Comparison of ENCODE assay signal across 16 mouse cellular contexts in the genomic region with DNA sequence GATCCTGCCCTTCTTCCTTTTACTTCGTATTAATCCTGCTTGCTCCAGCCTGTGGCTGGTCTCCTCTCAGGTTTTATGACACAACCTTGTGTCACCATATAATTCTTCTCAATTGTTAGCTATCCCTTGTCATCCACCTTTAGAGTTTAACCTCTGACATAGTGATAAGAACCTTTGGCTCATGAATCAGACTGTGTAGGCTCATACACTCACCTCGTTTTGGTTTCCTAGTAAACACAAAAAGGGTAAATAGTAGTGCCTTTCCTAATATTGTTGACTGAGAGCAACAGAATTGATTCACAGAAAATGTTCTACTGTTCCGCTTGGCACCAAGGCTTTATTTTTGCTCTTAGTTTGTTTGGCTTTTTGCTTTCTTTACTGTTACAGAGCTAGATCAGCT.
"Had no signal": no experiment of that assay in that cellular context is flagged by ENCODE, and none has a peak within 500 bp of the region (broad histone marks: within the 10 kb centered on the region; RNA-seq: fewer than 3 reads in every experiment).

No protein-coding gene starts in this region.

- H3K27me3 ChIP-seq: neural tube, embryonic 13.5 days; neural tube, embryonic 15.5 days; stomach, embryonic 15.5 days had no signal

- H3K4me2 ChIP-seq: neural tube, embryonic 13.5 days; neural tube, embryonic 15.5 days; stomach, embryonic 15.5 days had no signal

- H3K4me3 ChIP-seq: neural tube, embryonic 13.5 days; neural tube, embryonic 15.5 days; stomach, embryonic 15.5 days had no signal

- H3K27ac ChIP-seq: neural tube, embryonic 13.5 days; neural tube, embryonic 15.5 days; stomach, embryonic 15.5 days; stomach, postnatal 0 days had no signal

- H3K9ac ChIP-seq: neural tube, embryonic 13.5 days; neural tube, embryonic 15.5 days; stomach, embryonic 15.5 days had no signal

- H3K9me3 ChIP-seq: neural tube, embryonic 13.5 days; neural tube, embryonic 15.5 days; stomach, embryonic 15.5 days had no signal

- H3K36me3 ChIP-seq: neural tube, embryonic 13.5 days; neural tube, embryonic 15.5 days; stomach, embryonic 15.5 days had no signal

- H3K4me1 ChIP-seq: neural tube, embryonic 13.5 days; neural tube, embryonic 15.5 days; stomach, embryonic 15.5 days had no signal

- DNase-seq: retina, postnatal 1 day; right cerebral cortex, adult 18-20 months; right cerebral cortex, postnatal 14 days; right cerebral cortex, postnatal 25 days; right cerebral cortex, postnatal 4 days; spleen, adult 18-20 months; thymus, adult 18-20 months; thymus, adult 2 months; thymus, postnatal 14 days; thymus, postnatal 25 days; thymus, postnatal 36 days; thymus, postnatal 4 days had no signal
